Mouse (Mus musculus): ENCODE results near the gene Sarm1.

Sarm1 gene

GRCm38 (mm10) chr11:78512025-78512957 lies 14.7 kb upstream of the Sarm1 start, which contains the start of the genes Tmem199 and Poldip2:
Gene Tmem199 (minus strand): TSS chr11:78512172.
Gene Poldip2 (plus strand): TSS chr11:78512193.
- DNase-seq (ENCODE audit: low spot score in 2 of 2), result peak; percentile 77 to 92

- DNase-seq (ENCODE audit: low spot score in 2 of 2), result peak in 1 of 2 experiments; percentile 32
These were observed 11.6 kb upstream of the Sarm1 start for GRCm38 (mm10) chr11:78509148-78509547.

GRCm38 (mm10) chr11:78505430-78505829 lies 7.9 kb upstream of the Sarm1 start:
- no peak for DNase-seq (ENCODE audit: low spot score in 2 of 2)

GRCm38 (mm10) chr11:78502909-78503650 lies 5.5 kb upstream of the Sarm1 start, which contains the start of gene Sebox:
Gene Sebox (plus strand): TSS chr11:78503447.
- DNase-seq (ENCODE audit: low spot score in 2 of 2), result peak in 1 of 2 experiments; percentile 56

- DNase-seq (ENCODE audit: low spot score in 2 of 2), result no peak
These were observed 4.0 kb upstream of the Sarm1 start for GRCm38 (mm10) chr11:78501529-78501928.

- no peak for DNase-seq (ENCODE audit: low spot score in 2 of 2)
These were observed 3.2 kb upstream of the Sarm1 start for GRCm38 (mm10) chr11:78500623-78501202.

GRCm38 (mm10) chr11:78499543-78499942 lies 2.0 kb upstream of the Sarm1 start:
- no peak for DNase-seq (ENCODE audit: low spot score in 2 of 2)

GRCm38 (mm10) chr11:78499004-78499403 lies 1.4 kb upstream of the Sarm1 start, which contains the start of gene Vtn:
Gene Vtn (plus strand): TSS chr11:78499091.
- DNase-seq (ENCODE audit: low spot score in 2 of 2), result no peak

- DNase-seq (ENCODE audit: low spot score in 2 of 2), result peak in 1 of 2 experiments; percentile 67
These were observed 448 bp downstream of the Sarm1 start for GRCm38 (mm10) chr11:78497071-78497541.

GRCm38 (mm10) chr11:78495904-78496303 lies 1.6 kb downstream of the Sarm1 start:
- no peak for DNase-seq (ENCODE audit: low spot score in 2 of 2)

- DNase-seq (ENCODE audit: low spot score in 2 of 2), result peak in 1 of 2 experiments; percentile 67
These were observed 6.7 kb downstream of the Sarm1 start for GRCm38 (mm10) chr11:78490781-78491241.

GRCm38 (mm10) chr11:78488168-78488567 lies 9.4 kb downstream of the Sarm1 start:
- peak; percentile 74 to 85 for DNase-seq (ENCODE audit: low spot score in 2 of 2)

GRCm38 (mm10) chr11:78483639-78484038 lies 13.9 kb downstream of the Sarm1 start:
- DNase-seq (ENCODE audit: low spot score in 2 of 2), result no peak

- DNase-seq (ENCODE audit: low spot score in 2 of 2), result no peak
These were observed 22.3 kb downstream of the Sarm1 start for GRCm38 (mm10) chr11:78475289-78475688.

GRCm38 (mm10) chr11:78471326-78472103 lies 26.0 kb downstream of the Sarm1 start:
- DNase-seq (ENCODE audit: low spot score in 2 of 2), result no peak

GRCm38 (mm10) chr11:78467932-78468331 lies 29.6 kb downstream of the Sarm1 start:
- DNase-seq (ENCODE audit: low spot score in 2 of 2), result no peak

GRCm38 (mm10) chr11:78467515-78467914 lies 30.0 kb downstream of the Sarm1 start:
- no peak for DNase-seq (ENCODE audit: low spot score in 2 of 2)

GRCm38 (mm10) chr11:78466242-78466912 lies 31.2 kb downstream of the Sarm1 start:
- DNase-seq (ENCODE audit: low spot score in 2 of 2), result peak in 1 of 2 experiments; percentile 24

- DNase-seq (ENCODE audit: low spot score in 2 of 2), result peak; percentile 58 to 75
These were observed 31.9 kb downstream of the Sarm1 start, which contains the start of gene Slc46a1 for GRCm38 (mm10) chr11:78465568-78466180. Gene Slc46a1 (plus strand): TSS chr11:78465697.

- no peak for DNase-seq (ENCODE audit: low spot score in 2 of 2)
These were observed 32.4 kb downstream of the Sarm1 start for GRCm38 (mm10) chr11:78465116-78465515.
